Mouse (Mus musculus) midbrain, embryonic 16.5 days (tissue): Measurements from ENCODE around the gene Zfp672. TPM values are rescaled to one million over a fixed set of nuclear protein-coding genes. Genes with fewer than 3 reads are reported as not detected.

Experiments
- ATAC-seq: fragments of 200-750 bp; cut with Nextera tagmentation; 2 replicates; pipeline ENCODE4 v1.8.0; 2017; ENCODE audit warnings: moderate TSS enrichment
- H3K27ac ChIP-seq: fragments of 300-500 bp; sonication (generic); 2 replicates; pipeline ENCODE4 v1.5.1; 2014; ENCODE audit warnings: mild to moderate bottlenecking, low read length, mixed read lengths
- H3K27me3 ChIP-seq: fragments of 300-500 bp; sonication (generic); 2 replicates; pipeline ENCODE4 v1.6.1; 2014; ENCODE audit warnings: low read depth, low read length, mixed read lengths; ENCODE audit not compliant: control insufficient read depth, insufficient read depth
- H3K36me3 ChIP-seq: fragments of 300-500 bp; sonication (generic); 2 replicates; pipeline ENCODE4 v1.6.1; 2014; ENCODE audit warnings: mild to moderate bottlenecking, low read length, moderate library complexity, mixed read lengths; ENCODE audit not compliant: control insufficient read depth, insufficient read depth
- H3K4me1 ChIP-seq: fragments of 300-500 bp; sonication (generic); 2 replicates; pipeline ENCODE4 v1.6.1; 2014; ENCODE audit warnings: mild to moderate bottlenecking, low read length, mixed read lengths; ENCODE audit not compliant: control insufficient read depth, insufficient read depth
- H3K4me2 ChIP-seq: fragments of 300-500 bp; sonication (generic); 2 replicates; pipeline ENCODE4 v1.6.1; 2014; ENCODE audit warnings: mild to moderate bottlenecking, low read length, mixed read lengths
- H3K4me3 ChIP-seq: fragments of 300-500 bp; sonication (generic); 2 replicates; pipeline ENCODE4 v1.5.1; 2014; ENCODE audit warnings: low read depth, mild to moderate bottlenecking, low read length, moderate library complexity, mixed read lengths
- H3K9ac ChIP-seq: fragments of 300-500 bp; sonication (generic); 2 replicates; pipeline ENCODE4 v1.6.1; 2014; ENCODE audit warnings: low read depth, low read length, mixed read lengths
- H3K9me3 ChIP-seq: fragments of 300-500 bp; sonication (generic); replicated peaks from 2 replicates; pipeline ENCODE4 v1.6.1; 2014; ENCODE audit warnings: mild to moderate bottlenecking, low read length, mixed read lengths; ENCODE audit not compliant: control insufficient read depth, poor library complexity, severe bottlenecking
- WGBS: fragments of 180-500 bp; shearing (Covaris S2); extraction: QIAGEN DNeasy Blood & Tissue Kit; methylation state at CpG from one replicate; pipeline ENCODE4 v1.1.7; 2014; 5-methylcytosine and 5-hydroxymethylcytosine counted together
- polyA plus RNA-seq: library from polyadenylated mRNA; unstranded; fragments of >200 nt; fragmentation: Nextera tagmentation; extraction: Ambion mirVana; gene quantifications from 2 replicates; pipeline ENCODE4 v1.2.1, GENCODE M21; 2015

Zfp672 gene
- polyA plus RNA-seq, 1 experiment from 2014 or later: 40.2 TPM

GRCm38 (mm10) chr11:58331546-58331945 is 1.4 kb upstream of the Zfp672 start:
- ATAC-seq: no peak
- Histone ChIP-seq H3K36me3 (peaks cover 9% of the 10 kb centered on the region), H3K9ac (peak overlapping the region; percentile 89; the same call in 1 of the 2 replicates), H3K27ac (no peak overlapping the region), H3K4me2 (peak overlapping the region; percentile 96), H3K4me1 (peaks cover 38% of the 10 kb centered on the region), H3K27me3 (no peaks in the 10 kb centered on the region), H3K9me3 (no peaks in the 10 kb centered on the region), H3K4me3 (peak overlapping the region; percentile 95)
- WGBS: 85% methylated on average over 6 of the region's 6 CpGs

- peaks cover 38% of the 10 kb centered on the region for H3K4me1 ChIP-seq
- ATAC-seq: no peak; the same call in 1 of the 2 replicates
- H3K9ac ChIP-seq: peak overlapping the region; percentile 89
- H3K9me3 ChIP-seq: no peaks in the 10 kb centered on the region
- H3K4me3 ChIP-seq: peak overlapping the region; percentile 95
- WGBS: 19% methylated on average over 10 of the region's 10 CpGs
- no peaks in the 10 kb centered on the region for H3K27me3 ChIP-seq
- peaks cover 9% of the 10 kb centered on the region for H3K36me3 ChIP-seq
- H3K4me2 ChIP-seq: peak overlapping the region; percentile 96
- H3K27ac ChIP-seq: no peak overlapping the region
Observed at GRCm38 (mm10) chr11:58331149-58331495, 983 bp upstream of the Zfp672 start.

GRCm38 (mm10) chr11:58329906-58330275 is 248 bp downstream of the Zfp672 start:
- peak overlapping the region; percentile 81 for H3K27ac ChIP-seq
- no peaks in the 10 kb centered on the region for H3K27me3 ChIP-seq
- H3K9ac ChIP-seq: peak overlapping the region; percentile 88
- peak overlapping the region; percentile 95 for H3K4me3 ChIP-seq
- H3K4me1 ChIP-seq: peaks cover 38% of the 10 kb centered on the region
- peak; percentile 36 for ATAC-seq
- H3K4me2 ChIP-seq: peak overlapping the region; percentile 97
- WGBS: under 1% methylated on average over 21 of the region's 21 CpGs
- no peaks in the 10 kb centered on the region for H3K9me3 ChIP-seq
- peaks cover 8% of the 10 kb centered on the region for H3K36me3 ChIP-seq

- Histone ChIP-seq H3K27ac (no peak overlapping the region), H3K4me1 (peaks cover 36% of the 10 kb centered on the region), H3K36me3 (peaks cover 5% of the 10 kb centered on the region), H3K9ac (no peak overlapping the region), H3K4me3 (no peak overlapping the region), H3K9me3 (no peaks in the 10 kb centered on the region), H3K4me2 (no peak overlapping the region), H3K27me3 (no peaks in the 10 kb centered on the region)
- 92% methylated on average over 3 of the region's 3 CpGs for WGBS
- ATAC-seq: no peak
Observed at GRCm38 (mm10) chr11:58326781-58327180, 3.4 kb downstream of the Zfp672 start.

GRCm38 (mm10) chr11:58324614-58325229 is 5.4 kb downstream of the Zfp672 start:
- Histone ChIP-seq H3K4me1 (peaks cover 33% of the 10 kb centered on the region), H3K4me3 (no peak overlapping the region), H3K9me3 (no peaks in the 10 kb centered on the region), H3K9ac (no peak overlapping the region), H3K27ac (no peak overlapping the region), H3K4me2 (no peak overlapping the region), H3K36me3 (peaks cover 7% of the 10 kb centered on the region), H3K27me3 (no peaks in the 10 kb centered on the region)
- no peak for ATAC-seq
- 89% methylated on average over 3 of the region's 3 CpGs for WGBS

- Histone ChIP-seq H3K36me3 (peaks cover 8% of the 10 kb centered on the region), H3K27ac (peak overlapping the region; percentile 91), H3K4me3 (peak overlapping the region; percentile 62), H3K9me3 (no peaks in the 10 kb centered on the region), H3K4me2 (peak overlapping the region; percentile 92), H3K4me1 (peaks cover 24% of the 10 kb centered on the region), H3K9ac (peak overlapping the region; percentile 82), H3K27me3 (no peaks in the 10 kb centered on the region)
- WGBS: 11% methylated on average over 24 of the region's 24 CpGs
- no peak; the same call in 1 of the 2 replicates for ATAC-seq
Observed at GRCm38 (mm10) chr11:58323570-58324340, 6.4 kb downstream of the Zfp672 start.

GRCm38 (mm10) chr11:58322824-58323569 is 7.1 kb downstream of the Zfp672 start:
- H3K4me3 ChIP-seq: peak overlapping the region; percentile 62
- peaks cover 20% of the 10 kb centered on the region for H3K4me1 ChIP-seq
- H3K36me3 ChIP-seq: peaks cover 10% of the 10 kb centered on the region
- no peaks in the 10 kb centered on the region for H3K9me3 ChIP-seq
- H3K4me2 ChIP-seq: peak overlapping the region; percentile 92
- WGBS: under 1% methylated on average over 59 of the region's 63 CpGs
- peak; percentile 98 for ATAC-seq
- H3K9ac ChIP-seq: peak overlapping the region; percentile 82
- H3K27me3 ChIP-seq: no peaks in the 10 kb centered on the region
- H3K27ac ChIP-seq: peak overlapping the region; percentile 91

- Histone ChIP-seq H3K36me3 (peaks cover 25% of the 10 kb centered on the region), H3K9me3 (no peaks in the 10 kb centered on the region), H3K4me2 (no peak overlapping the region), H3K4me1 (peaks cover 6% of the 10 kb centered on the region), H3K27me3 (no peaks in the 10 kb centered on the region), H3K4me3 (no peak overlapping the region), H3K9ac (no peak overlapping the region), H3K27ac (no peak overlapping the region)
- peak; percentile 31 for ATAC-seq
- 68% methylated on average over 28 of the region's 28 CpGs for WGBS
Observed at GRCm38 (mm10) chr11:58316768-58317390, 13.3 kb downstream of the Zfp672 start.
